Mouse (Mus musculus) embryonic stem cell, embryonic (primary cell): ENCODE data around the gene Klhl36.

Experiments
- CTCF ChIA-PET, 4 experiments: fragments of 300-600 bp in 2 of 4; fragments of 350-600 bp in 2 of 4; sonication (Branson Sonifier 250); formaldehyde crosslinking; loops; one replicate each; lab custom pipeline; 2022; ENCODE audit warnings: inconsistent platforms in 2 of 4; lab: Charles Lee
- POLR2A ChIA-PET, 4 experiments: fragments of 300-600 bp in 2 of 4; fragments of 350-600 bp in 2 of 4; sonication (Branson Sonifier 250); formaldehyde crosslinking; loops; one replicate each; lab custom pipeline; 2022; ENCODE audit warnings: antibody characterized with exemption in 4 of 4, inconsistent platforms in 1 of 4; lab: Charles Lee

Klhl36 gene

GRCm38 (mm10) chr8:119861706-119862389 is at the start of gene Klhl36:
TSS of gene Klhl36 (plus strand) at chr8:119862266.
- CTCF ChIA-PET: interaction anchor here (0.5 to 2.1 kb wide), 20 partner anchors 8 to 1747 kb away, joined by 3 to 23 read pairs (median 4); partner anchors contain the start of gene Tldc1 (in 1 of the 4)
- POLR2A ChIA-PET: interaction anchor here (0.5 to 2.5 kb wide), 25 partner anchors 8 to 373 kb away, joined by 3 to 14 read pairs (median 3); partner anchors contain the start of genes Gm20388 (in 2 of the 4), Usp10 (in 2 of the 4) and Cotl1 (in 1 of the 4)

GRCm38 (mm10) chr8:119812650-119813431 is 49.2 kb upstream of the Klhl36 start:
- POLR2A ChIA-PET: interaction anchor here in 2 of 4 experiments (0.7 to 1.5 kb wide), 4 partner anchors 14 to 116 kb away, joined by 3 to 9 read pairs (median 3); partner anchors contain the start of gene Cotl1 (in 1 of the 2)
- CTCF ChIA-PET: interaction anchor here in 2 of 4 experiments (0.8 to 1.1 kb wide), 3 partner anchors 10 to 74 kb away, joined by 3 read pairs; no protein-coding TSS in a partner anchor

- CTCF ChIA-PET: interaction anchor here in 2 of 4 experiments (1.5 to 1.9 kb wide), 2 partner anchors 13 to 34 kb away, joined by 3 to 6 read pairs; no protein-coding TSS in a partner anchor
Observed at GRCm38 (mm10) chr8:119816219-119816618, 45.8 kb upstream of the Klhl36 start.

GRCm38 (mm10) chr8:119817446-119817845 is 44.6 kb upstream of the Klhl36 start:
- ChIA-PET CTCF (interaction anchor here in 2 of 4 experiments (1.0 to 1.9 kb wide), 2 partner anchors 15 to 35 kb away, joined by 4 to 6 read pairs; no protein-coding TSS in a partner anchor), POLR2A (no interaction called here)

More at GRCm38 (mm10) chr8:119816219-119816618, 45.8 kb upstream of the Klhl36 start:
- POLR2A ChIA-PET: no interaction called here

- CTCF ChIA-PET: interaction anchor here in 1 of 4 experiments (0.7 kb wide), 1 partner anchor 68 kb away, joined by 4 read pairs; no protein-coding TSS in a partner anchor
- POLR2A ChIA-PET: interaction anchor here in 2 of 4 experiments (1.0 to 1.3 kb wide), 3 partner anchors 8 to 41 kb away, joined by 3 read pairs; partner anchors contain the start of gene Tldc1 (in 1 of the 2)
Observed at GRCm38 (mm10) chr8:119819316-119819715, 42.8 kb upstream of the Klhl36 start.

- POLR2A ChIA-PET: interaction anchor here in 2 of 4 experiments (1.0 kb wide), 2 partner anchors 9 to 10 kb away, joined by 3 read pairs; no protein-coding TSS in a partner anchor
- CTCF ChIA-PET: no interaction called here
Observed at GRCm38 (mm10) chr8:119819976-119820375, 42.1 kb upstream of the Klhl36 start.

GRCm38 (mm10) chr8:119821691-119822090 is 40.4 kb upstream of the Klhl36 start:
- POLR2A ChIA-PET: interaction anchor here in 2 of 4 experiments (0.6 to 1.4 kb wide), 3 partner anchors 44 to 271 kb away, joined by 3 read pairs; partner anchors contain the start of genes Gm20388 (in 1 of the 2) and Tldc1 (in 1 of the 2)

GRCm38 (mm10) chr8:119823278-119823677 is 38.8 kb upstream of the Klhl36 start:
- CTCF ChIA-PET: interaction anchor here in 1 of 4 experiments (0.5 kb wide), 1 partner anchor 83 kb away, joined by 3 read pairs; no protein-coding TSS in a partner anchor
- POLR2A ChIA-PET: no interaction called here

More at GRCm38 (mm10) chr8:119821691-119822090, 40.4 kb upstream of the Klhl36 start:
- CTCF ChIA-PET: interaction anchor here (0.6 to 1.1 kb wide), 5 partner anchors 16 to 1846 kb away, joined by 3 to 7 read pairs (median 4); no protein-coding TSS in a partner anchor

- POLR2A ChIA-PET: interaction anchor here in 1 of 4 experiments (1.0 kb wide), 1 partner anchor 74 kb away, joined by 3 read pairs; no protein-coding TSS in a partner anchor
Observed at GRCm38 (mm10) chr8:119824100-119824499, 38.0 kb upstream of the Klhl36 start.

GRCm38 (mm10) chr8:119824809-119825273 is 37.2 kb upstream of the Klhl36 start:
- CTCF ChIA-PET: interaction anchor here in 1 of 4 experiments (0.7 to 1.1 kb wide), 2 partner anchors 42 to 266 kb away, joined by 3 read pairs; partner anchors contain the start of gene Mbtps1
- POLR2A ChIA-PET: interaction anchor here in 1 of 4 experiments (1.6 kb wide), 1 partner anchor 14 kb away, joined by 4 read pairs; no protein-coding TSS in a partner anchor

More at GRCm38 (mm10) chr8:119824100-119824499, 38.0 kb upstream of the Klhl36 start:
- CTCF ChIA-PET: no interaction called here

GRCm38 (mm10) chr8:119825950-119826730 is 35.9 kb upstream of the Klhl36 start:
- POLR2A ChIA-PET: interaction anchor here in 2 of 4 experiments (0.6 to 1.6 kb wide), 3 partner anchors 13 to 509 kb away, joined by 3 to 4 read pairs (median 3); no protein-coding TSS in a partner anchor
- CTCF ChIA-PET: interaction anchor here in 2 of 4 experiments (0.6 kb wide), 3 partner anchors 42 to 461 kb away, joined by 3 read pairs; no protein-coding TSS in a partner anchor

GRCm38 (mm10) chr8:119826982-119827381 is 35.1 kb upstream of the Klhl36 start:
- POLR2A ChIA-PET: interaction anchor here in 2 of 4 experiments (0.6 to 4.1 kb wide), 5 partner anchors 13 to 834 kb away, joined by 3 to 33 read pairs (median 3); partner anchors contain the start of gene Cotl1 (in 1 of the 2)
- CTCF ChIA-PET: interaction anchor here in 3 of 4 experiments (0.6 to 1.1 kb wide), 5 partner anchors 10 to 58 kb away, joined by 3 to 6 read pairs (median 3); no protein-coding TSS in a partner anchor

- CTCF ChIA-PET: interaction anchor here in 3 of 4 experiments (0.6 to 1.1 kb wide), 5 partner anchors 9 to 461 kb away, joined by 3 to 6 read pairs (median 3); no protein-coding TSS in a partner anchor
- POLR2A ChIA-PET: interaction anchor here in 2 of 4 experiments (0.6 to 4.1 kb wide), 7 partner anchors 12 to 833 kb away, joined by 3 to 33 read pairs (median 3); partner anchors contain the start of gene Cotl1 (in 1 of the 2)
Observed at GRCm38 (mm10) chr8:119827721-119828153, 34.3 kb upstream of the Klhl36 start.

GRCm38 (mm10) chr8:119829015-119829414 is 33.1 kb upstream of the Klhl36 start:
- POLR2A ChIA-PET: interaction anchor here in 3 of 4 experiments (0.5 to 4.1 kb wide), 8 partner anchors 9 to 81 kb away, joined by 3 to 33 read pairs (median 4); partner anchors contain the start of genes Cotl1 (in 2 of the 3), Gm20388 (in 1 of the 3), Tldc1 (in 1 of the 3) and Usp10 (in 1 of the 3)
- CTCF ChIA-PET: interaction anchor here in 3 of 4 experiments (1.0 to 2.5 kb wide), 5 partner anchors 27 to 388 kb away, joined by 3 to 8 read pairs (median 4); no protein-coding TSS in a partner anchor

GRCm38 (mm10) chr8:119829420-119829819 is 32.6 kb upstream of the Klhl36 start:
- CTCF ChIA-PET: interaction anchor here (0.6 to 2.5 kb wide), 8 partner anchors 9 to 741 kb away, joined by 3 to 8 read pairs (median 4); no protein-coding TSS in a partner anchor
- POLR2A ChIA-PET: interaction anchor here in 3 of 4 experiments (0.6 to 4.1 kb wide), 12 partner anchors 9 to 1611 kb away, joined by 3 to 33 read pairs (median 3); partner anchors contain the start of genes Cotl1 (in 2 of the 3), Tldc1 (in 2 of the 3), Gm20388 (in 1 of the 3) and Klhl36 (in 1 of the 3)
